Mouse (Mus musculus) lung, postnatal 0 days (tissue): ENCODE results near the gene Pin1rt1. TPM values are rescaled to one million over a fixed set of nuclear protein-coding genes. Genes with fewer than 3 reads are reported as not detected.

ENCODE experiments used
- ATAC-seq: fragments of 200-750 bp; cut with Nextera tagmentation; 2 replicates; pipeline ENCODE4 v1.8.0; 2017; ENCODE audit warnings: moderate library complexity
- DNase-seq: peaks from one replicate; pipeline ENCODE4 v3.0.0-alpha.2; 2016; ENCODE audit warnings: low spot score
- H3K27ac ChIP-seq: fragments of 300-500 bp; sonication (generic); 2 replicates; pipeline ENCODE4 v1.5.1; 2014; ENCODE audit warnings: antibody characterized with exemption, mild to moderate bottlenecking, low read length, mixed read lengths
- H3K27me3 ChIP-seq: fragments of 300-500 bp; sonication (generic); replicated peaks from 2 replicates; pipeline ENCODE4 v1.6.1; 2014; ENCODE audit warnings: low read length, mixed read lengths; ENCODE audit not compliant: insufficient read depth
- H3K36me3 ChIP-seq: fragments of 300-500 bp; sonication (generic); 2 replicates; pipeline ENCODE4 v1.6.1; 2014; ENCODE audit warnings: low read length, mixed read lengths; ENCODE audit not compliant: insufficient read depth
- H3K4me1 ChIP-seq: fragments of 300-500 bp; sonication (generic); 2 replicates; pipeline ENCODE4 v1.6.1; 2014; ENCODE audit warnings: antibody characterized with exemption, low read depth, low read length, mixed read lengths; ENCODE audit not compliant: insufficient read depth
- H3K4me2 ChIP-seq: fragments of 300-500 bp; sonication (generic); replicated peaks from 2 replicates; pipeline ENCODE4 v1.6.1; 2014; ENCODE audit warnings: low read depth, mild to moderate bottlenecking, low read length, moderate library complexity, mixed read lengths
- H3K4me3 ChIP-seq: fragments of 300-500 bp; sonication (generic); 2 replicates; pipeline ENCODE4 v1.5.1; 2014; ENCODE audit warnings: low read depth, low read length
- H3K9ac ChIP-seq: fragments of 300-500 bp; sonication (generic); replicated peaks from 2 replicates; pipeline ENCODE4 v1.6.1; 2014; ENCODE audit warnings: low read depth, mild to moderate bottlenecking
- H3K9me3 ChIP-seq: fragments of 300-500 bp; sonication (generic); 2 replicates; pipeline ENCODE4 v1.6.1; 2016; ENCODE audit warnings: low read length, mixed read lengths
- CTCF ChIP-seq: IDR thresholded peaks from 2 replicates; pipeline ENCODE4 v1.5.1; 2016; ENCODE audit warnings: antibody characterized with exemption, mild to moderate bottlenecking
- EP300 ChIP-seq: IDR thresholded peaks from 2 replicates; pipeline ENCODE4 v1.6.1; 2016; ENCODE audit warnings: antibody characterized with exemption, mild to moderate bottlenecking, control low read depth
- WGBS: fragments of 180-500 bp; shearing (Covaris S2); extraction: QIAGEN DNeasy Blood & Tissue Kit; methylation state at CpG from one replicate; pipeline ENCODE4 v1.1.7; 2014; 5-methylcytosine and 5-hydroxymethylcytosine counted together
- polyA plus RNA-seq: library from polyadenylated mRNA; unstranded; fragments of >200 nt; fragmentation: Nextera tagmentation; extraction: Ambion mirVana; gene quantifications from 2 replicates; pipeline ENCODE4 v1.2.1, GENCODE M21; 2015

The Pin1rt1 gene
- polyA plus RNA-seq, 1 experiment from 2014 or later: not detected

DNA sequence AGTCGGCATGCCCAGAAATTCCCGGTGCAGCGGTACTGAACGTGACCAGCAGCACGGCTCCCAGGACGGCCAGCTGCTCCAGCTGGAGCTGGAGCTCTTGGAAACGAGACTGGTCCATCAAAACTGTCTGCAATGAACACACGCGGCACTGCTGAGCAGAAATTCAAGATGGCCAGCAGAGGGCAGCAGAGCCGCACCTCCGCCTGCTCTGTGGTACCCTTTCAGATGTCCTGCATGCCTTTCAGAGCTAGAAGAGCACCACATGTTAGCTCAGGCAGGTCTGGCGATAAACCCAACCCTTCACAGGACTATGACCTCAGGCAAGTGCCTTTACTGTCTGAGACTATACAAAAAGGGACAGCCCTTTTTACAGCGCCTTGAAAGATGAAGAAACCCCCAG, 30.8 kb downstream of the Pin1rt1 start:
- WGBS: 4% methylated on average over 13 of the region's 13 CpGs
- H3K4me2 ChIP-seq: no peak overlapping the region
- H3K36me3 ChIP-seq: no peaks in the 10 kb centered on the region
- no peak overlapping the region for H3K27ac ChIP-seq
- DNase-seq (peak; percentile 89), ATAC-seq (peak; percentile 90)
- H3K9me3 ChIP-seq: no peaks in the 10 kb centered on the region
- no peaks in the 10 kb centered on the region for H3K27me3 ChIP-seq
- no peak overlapping the region for H3K4me3 ChIP-seq
- no peaks in the 10 kb centered on the region for H3K4me1 ChIP-seq
- peak; percentile 99 for TF ChIP-seq CTCF
- no peak for TF ChIP-seq EP300
- no peak overlapping the region for H3K9ac ChIP-seq

DNA sequence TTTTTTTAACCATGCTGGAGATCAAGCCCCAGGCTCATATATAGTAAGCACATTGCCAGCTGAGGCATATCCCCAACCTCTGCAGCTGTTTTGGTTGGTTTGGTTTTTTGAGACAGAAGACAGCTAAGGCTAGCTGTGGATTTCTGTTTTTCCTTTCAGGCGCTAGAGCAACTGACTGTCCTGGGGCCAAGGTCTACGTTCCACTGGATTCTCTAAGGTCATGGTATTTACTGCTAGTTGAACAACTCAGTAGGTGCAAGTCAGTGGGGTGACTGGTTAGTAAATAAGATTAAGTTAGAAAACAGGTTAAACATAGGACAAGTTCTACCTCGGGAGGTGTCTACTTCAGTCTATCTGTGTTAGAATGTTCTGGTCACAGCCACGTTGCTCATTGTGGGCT, 31.4 kb downstream of the Pin1rt1 start:
- H3K4me2 ChIP-seq: no peak overlapping the region
- no peak overlapping the region for H3K9ac ChIP-seq
- 89% methylated on average over 4 of the region's 4 CpGs for WGBS
- ATAC-seq: no peak
- no peaks in the 10 kb centered on the region for H3K36me3 ChIP-seq
- H3K4me3 ChIP-seq: no peak overlapping the region
- H3K9me3 ChIP-seq: no peaks in the 10 kb centered on the region
- TF ChIP-seq CTCF (no peak), EP300 (no peak)
- H3K27ac ChIP-seq: no peak overlapping the region
- H3K4me1 ChIP-seq: no peaks in the 10 kb centered on the region
- H3K27me3 ChIP-seq: no peaks in the 10 kb centered on the region
- DNase-seq: no peak

GRCm38 (mm10) chr2:104677326-104677725, 38.9 kb downstream of the Pin1rt1 start:
- Histone ChIP-seq H3K27me3 (no peaks in the 10 kb centered on the region), H3K9me3 (no peaks in the 10 kb centered on the region), H3K4me2 (no peak overlapping the region), H3K36me3 (no peaks in the 10 kb centered on the region), H3K4me3 (no peak overlapping the region), H3K4me1 (no peaks in the 10 kb centered on the region), H3K27ac (no peak overlapping the region), H3K9ac (no peak overlapping the region)
- WGBS: 71% methylated on average over 3 of the region's 3 CpGs
- TF ChIP-seq EP300 (no peak), CTCF (no peak)
- no peak for ATAC-seq
- no peak for DNase-seq

- Histone ChIP-seq H3K4me2 (no peak overlapping the region), H3K9me3 (no peaks in the 10 kb centered on the region), H3K27me3 (no peaks in the 10 kb centered on the region), H3K4me3 (no peak overlapping the region), H3K36me3 (no peaks in the 10 kb centered on the region), H3K9ac (no peak overlapping the region), H3K27ac (no peak overlapping the region), H3K4me1 (no peaks in the 10 kb centered on the region)
- ATAC-seq (no peak), DNase-seq (no peak)
- TF ChIP-seq EP300: no peak
- TF ChIP-seq CTCF: no peak
Measured at GRCm38 (mm10) chr2:104671724-104672123, 44.5 kb downstream of the Pin1rt1 start.

GRCm38 (mm10) chr2:104669122-104669804, 46.9 kb downstream of the Pin1rt1 start:
- H3K4me1 ChIP-seq: no peaks in the 10 kb centered on the region
- ATAC-seq (no peak), DNase-seq (no peak)
- H3K27me3 ChIP-seq: no peaks in the 10 kb centered on the region
- H3K4me2 ChIP-seq: no peak overlapping the region
- no peaks in the 10 kb centered on the region for H3K9me3 ChIP-seq
- no peak overlapping the region for H3K4me3 ChIP-seq
- TF ChIP-seq CTCF: peak; percentile 26; the same call in 1 of the 2 replicates
- no peak for TF ChIP-seq EP300
- peaks cover 11% of the 10 kb centered on the region; the same call in 1 of the 2 replicates for H3K36me3 ChIP-seq
- H3K27ac ChIP-seq: no peak overlapping the region
- 83% methylated on average over 6 of the region's 6 CpGs for WGBS
- H3K9ac ChIP-seq: no peak overlapping the region

Other genes with a start within 250 kb of the Pin1rt1 start
- 17.5 and 18.4 TPM in 2 replicates for gene Hipk3, start 221.9 kb downstream of the Pin1rt1 start, polyA plus RNA-seq
- 31.5 and 33.7 TPM in 2 replicates for gene Cstf3, start 125.9 kb downstream of the Pin1rt1 start, polyA plus RNA-seq
- gene Tcp11l1, start 4.2 kb downstream of the Pin1rt1 start, polyA plus RNA-seq: 12.5 and 12.9 TPM in 2 replicates
- gene Depdc7, start 26.5 kb upstream of the Pin1rt1 start, polyA plus RNA-seq: 2.2 and 2.7 TPM in 2 replicates
- gene Qser1, start 100.4 kb upstream of the Pin1rt1 start, polyA plus RNA-seq: 3.3 and 3.7 TPM in 2 replicates
- gene Prrg4, start 133.5 kb upstream of the Pin1rt1 start, polyA plus RNA-seq: 1.7 and 2.3 TPM in 2 replicates
- gene Ccdc73, start 151.4 kb upstream of the Pin1rt1 start, polyA plus RNA-seq: 9.2 and 11.9 TPM in 2 replicates